Mouse (Mus musculus) ES-E14 (cell line): ENCODE measurements at regions not wholly inside any gene's neighbourhood (a gene's known extent, or its start where the extent isn't known, plus 50 kb on each side); places are given as distances from the start of the nearest gene placed in this dataset.

Experiments used
- MAFK ChIP-seq: IDR thresholded peaks from 2 replicates; pipeline ENCODE4 v1.6.1; 2014; ENCODE audit warnings: mild to moderate bottlenecking, low read depth, low read length, inconsistent platforms; ENCODE audit not compliant: insufficient read depth
- ZC3H11A ChIP-seq: IDR thresholded peaks from 2 replicates; pipeline ENCODE4 v1.6.1; 2012; ENCODE audit warnings: low read depth, mild to moderate bottlenecking, inconsistent platforms, low read length, borderline replicate concordance
- ZNF384 ChIP-seq: IDR thresholded peaks from 2 replicates; pipeline ENCODE4 v1.6.1; 2012; ENCODE audit warnings: low read depth, low read length, inconsistent platforms

DNA sequence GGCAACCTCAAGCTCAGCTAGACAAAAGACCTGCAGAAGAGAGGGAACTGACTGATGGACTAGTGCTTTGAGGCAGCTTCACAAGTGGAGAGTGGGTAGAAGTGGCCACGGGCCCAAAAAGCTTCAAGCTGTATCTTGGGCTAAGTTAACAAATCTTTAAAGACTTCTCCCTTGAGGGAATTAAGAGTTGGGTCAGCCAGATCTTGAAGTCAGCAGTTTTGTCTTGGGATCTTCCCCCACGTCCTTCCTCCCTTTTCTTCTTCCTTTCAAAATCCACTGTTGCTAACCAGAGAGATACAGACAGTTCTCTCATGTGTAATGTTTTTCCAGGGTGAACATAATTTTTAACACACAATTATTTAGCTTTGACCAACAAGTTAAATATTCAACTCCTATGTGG lies 91.5 kb upstream of the Trabd2b start:
- TF ChIP-seq ZC3H11A (no peak), ZNF384 (no peak), MAFK (no peak)
